Mouse (Mus musculus): ENCODE data around the gene Acnat1.
"Not testable (repeated sequence)": the region's sequence is repeated elsewhere in the genome, so short reads cannot be mapped to it uniquely, and the experiment has no call there.

The Acnat1 gene

GRCm38 (mm10) chr4:49473435-49474100 is at the start of gene Acnat1:
Gene Acnat1, minus strand, starts transcription at chr4:49473912.
- no peak for DNase-seq

GRCm38 (mm10) chr4:49522576-49522975 is 48.9 kb upstream of the Acnat1 start:
- DNase-seq, result peak; percentile 15 to 31

DNA sequence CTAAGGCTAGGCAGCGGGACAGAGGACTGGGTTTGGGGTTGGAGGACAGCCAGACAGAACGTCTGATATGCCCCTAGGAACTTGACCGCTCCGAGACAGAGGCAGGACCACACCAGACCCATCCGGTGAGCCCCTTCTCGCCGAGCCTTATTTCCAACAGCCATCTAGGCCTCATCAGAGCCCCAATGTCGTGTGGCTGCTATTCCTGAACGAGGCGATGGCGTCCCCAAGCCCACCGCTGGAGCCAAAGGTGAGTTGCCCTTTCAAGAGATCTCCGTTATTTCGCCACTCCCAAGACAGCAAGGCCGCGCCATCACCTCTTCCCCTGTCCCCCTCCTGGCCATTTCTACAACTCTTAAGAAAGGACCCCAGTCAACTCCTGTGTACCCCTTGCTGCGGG is 47.6 kb upstream of the Acnat1 start:
- DNase-seq, result no peak

- peak; percentile 89 to 93 for DNase-seq
Measured at GRCm38 (mm10) chr4:49520572-49521340, 47.0 kb upstream of the Acnat1 start, which contains the start of the genes Mrpl50 and Zfp189. Gene Mrpl50, minus strand, starts transcription at chr4:49521093. Gene Zfp189, plus strand, starts transcription at chr4:49521176.

GRCm38 (mm10) chr4:49519476-49519875 is 45.8 kb upstream of the Acnat1 start:
- no peak for DNase-seq

GRCm38 (mm10) chr4:49514441-49514840 is 40.7 kb upstream of the Acnat1 start:
- DNase-seq, result no peak

- no peak for DNase-seq
Measured at GRCm38 (mm10) chr4:49512636-49513035, 38.9 kb upstream of the Acnat1 start.

GRCm38 (mm10) chr4:49510236-49510835 is 36.6 kb upstream of the Acnat1 start:
- DNase-seq, result not testable (repeated sequence)

- DNase-seq, result no peak
Measured at GRCm38 (mm10) chr4:49509183-49509582, 35.5 kb upstream of the Acnat1 start.

GRCm38 (mm10) chr4:49506386-49506785 is 32.7 kb upstream of the Acnat1 start, which contains the start of gene Baat:
Gene Baat, minus strand, starts transcription at chr4:49506557.
- DNase-seq, result no peak

DNA sequence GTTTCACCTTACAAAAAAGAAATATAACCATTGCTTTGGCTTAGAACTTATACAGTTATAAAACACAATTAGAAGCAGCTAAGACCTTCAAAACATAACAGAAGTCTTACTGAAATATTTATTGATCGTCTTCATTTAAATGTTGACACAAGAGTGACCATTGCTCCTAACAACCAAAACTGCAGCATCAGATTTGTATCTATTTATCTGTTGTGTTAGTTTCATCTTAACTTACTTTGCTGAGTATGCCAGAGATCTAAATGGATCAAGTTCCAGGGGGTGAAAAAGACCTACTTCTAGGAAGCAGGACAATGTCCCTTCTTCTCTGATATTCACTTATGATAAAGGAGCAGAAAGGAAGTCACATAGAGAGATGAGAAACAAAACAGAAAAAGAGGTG is 29.9 kb upstream of the Acnat1 start:
- no peak for DNase-seq

DNA sequence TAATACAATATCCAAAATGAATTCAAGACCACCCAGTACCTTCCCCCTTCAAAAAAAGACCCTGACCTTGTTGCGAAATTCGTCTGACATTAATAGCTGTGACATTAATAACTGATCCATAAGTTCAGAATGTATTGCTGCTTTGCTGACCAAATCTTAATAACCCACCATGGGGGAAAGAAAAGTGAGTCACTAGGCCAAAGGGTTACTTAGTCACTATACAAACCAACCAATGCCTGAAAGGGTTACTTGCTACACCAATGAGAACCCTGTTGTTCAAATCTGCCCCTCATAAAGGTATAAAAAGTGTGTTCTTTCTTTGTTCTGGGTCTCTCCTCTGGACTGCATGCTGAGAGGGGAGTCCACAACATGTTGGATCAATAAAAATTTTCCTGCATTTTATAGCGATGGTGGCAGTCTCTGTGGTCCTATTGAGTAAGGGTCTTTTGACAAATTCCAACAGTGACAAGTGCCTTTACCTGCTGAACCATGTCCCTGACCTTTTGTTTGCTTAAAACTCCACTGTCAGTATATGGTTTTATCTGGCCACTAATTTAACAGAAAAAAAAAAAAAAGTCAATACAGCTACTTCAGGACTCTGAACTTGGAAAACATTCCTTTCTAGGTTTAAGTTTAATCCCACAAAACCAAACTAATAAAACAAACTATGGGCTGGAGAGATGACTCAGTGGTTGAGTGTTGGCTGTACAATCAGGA is 12.4 kb upstream of the Acnat1 start:
- not testable (repeated sequence) for DNase-seq

DNA sequence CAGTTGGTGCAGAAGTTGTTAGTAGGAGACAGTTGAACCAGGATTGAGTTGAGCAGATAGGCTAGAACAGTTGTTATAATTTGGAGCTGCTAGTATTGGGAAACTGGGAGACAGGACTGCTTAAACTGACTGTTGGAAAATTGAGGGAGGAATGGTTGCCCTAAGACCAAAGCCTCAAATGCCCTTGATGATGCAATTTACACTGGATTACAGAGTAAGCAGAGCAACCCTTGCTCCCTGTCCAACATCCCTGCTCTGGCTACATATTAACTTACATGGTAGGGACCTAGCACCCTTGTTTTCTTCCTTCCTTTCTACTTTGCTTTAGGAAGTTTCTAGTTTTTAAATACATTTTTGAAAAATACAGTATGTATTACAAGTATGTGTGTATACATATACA is 11.7 kb upstream of the Acnat1 start:
- no peak for DNase-seq

DNA sequence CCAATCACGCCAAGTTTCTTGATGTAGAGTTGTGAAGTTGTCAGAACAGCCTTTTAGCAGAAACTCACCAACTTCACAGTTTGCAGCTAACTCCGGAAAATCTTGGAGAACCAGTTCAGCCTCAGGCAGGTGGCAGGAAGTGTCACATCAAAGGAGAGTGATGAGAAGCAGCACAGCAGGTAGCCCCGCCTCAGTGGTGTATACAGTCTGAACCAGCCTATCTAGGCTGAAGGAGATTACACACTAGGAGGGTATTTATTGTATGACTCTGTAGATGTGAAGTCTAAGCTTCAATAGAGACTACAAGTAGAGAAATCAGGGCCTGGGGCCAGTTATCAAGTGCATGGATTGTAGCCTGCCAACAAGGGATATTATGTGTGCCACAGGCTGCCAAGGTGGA is 7.2 kb upstream of the Acnat1 start:
- no peak for DNase-seq

- no peak for DNase-seq
Measured at GRCm38 (mm10) chr4:49480104-49480760, 6.5 kb upstream of the Acnat1 start.

DNA sequence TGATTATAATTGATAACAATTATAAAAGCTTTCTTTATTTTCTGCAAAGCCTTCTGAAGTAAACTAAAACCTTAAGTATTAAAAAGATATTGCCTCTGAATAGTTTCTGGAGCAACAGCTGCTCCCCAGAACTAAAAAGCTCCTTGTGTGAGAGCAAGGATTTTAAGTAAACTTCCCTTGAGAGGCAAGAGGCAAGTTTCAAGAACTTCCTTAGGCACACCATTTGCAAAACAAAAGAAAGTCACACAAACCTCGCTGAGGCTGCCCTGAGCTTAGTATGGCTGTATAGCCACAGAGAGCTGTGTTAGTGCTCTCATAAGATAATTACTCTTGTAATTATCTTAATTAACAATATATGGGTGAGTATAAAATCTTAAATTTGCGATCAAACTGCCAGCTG is 5.3 kb upstream of the Acnat1 start:
- not testable (repeated sequence) for DNase-seq

DNA sequence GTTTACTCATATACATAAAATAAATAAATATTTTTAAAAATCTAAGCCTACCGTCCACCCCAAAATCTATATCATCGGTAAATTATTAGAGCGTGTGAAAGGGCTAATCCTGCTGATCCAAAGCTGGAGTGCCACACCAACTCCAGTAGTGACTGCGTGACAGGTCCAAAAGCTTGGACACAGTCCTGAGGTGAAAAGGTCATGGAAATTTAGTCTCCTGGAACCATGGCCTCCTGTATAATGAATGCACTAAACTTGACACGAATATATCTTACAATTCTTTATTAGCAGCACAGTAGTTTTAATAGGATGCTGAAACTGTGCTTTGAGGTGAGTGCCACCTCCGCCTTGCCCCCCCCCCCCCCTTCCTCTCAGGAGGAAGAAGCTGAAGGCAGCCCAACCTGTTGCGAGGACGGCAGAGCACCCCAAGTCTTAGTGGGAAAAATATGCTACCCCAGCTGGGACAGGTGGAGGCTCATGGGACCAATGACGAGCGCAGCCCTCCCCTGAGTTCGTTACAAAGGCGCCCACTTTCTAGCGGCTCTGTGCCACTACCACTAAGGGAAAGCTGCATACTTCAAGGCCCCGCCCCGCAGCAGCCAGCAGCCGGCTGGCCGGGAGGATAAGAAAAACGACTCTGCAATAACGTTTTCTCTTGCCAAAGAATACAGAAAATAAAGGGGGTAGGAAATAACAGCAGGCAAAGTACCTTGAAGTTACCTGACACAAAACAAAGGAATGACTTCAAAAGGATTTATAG is 4.6 kb upstream of the Acnat1 start:
- no peak for DNase-seq

- no peak for DNase-seq
Measured at GRCm38 (mm10) chr4:49474583-49474982, 871 bp upstream of the Acnat1 start.

DNA sequence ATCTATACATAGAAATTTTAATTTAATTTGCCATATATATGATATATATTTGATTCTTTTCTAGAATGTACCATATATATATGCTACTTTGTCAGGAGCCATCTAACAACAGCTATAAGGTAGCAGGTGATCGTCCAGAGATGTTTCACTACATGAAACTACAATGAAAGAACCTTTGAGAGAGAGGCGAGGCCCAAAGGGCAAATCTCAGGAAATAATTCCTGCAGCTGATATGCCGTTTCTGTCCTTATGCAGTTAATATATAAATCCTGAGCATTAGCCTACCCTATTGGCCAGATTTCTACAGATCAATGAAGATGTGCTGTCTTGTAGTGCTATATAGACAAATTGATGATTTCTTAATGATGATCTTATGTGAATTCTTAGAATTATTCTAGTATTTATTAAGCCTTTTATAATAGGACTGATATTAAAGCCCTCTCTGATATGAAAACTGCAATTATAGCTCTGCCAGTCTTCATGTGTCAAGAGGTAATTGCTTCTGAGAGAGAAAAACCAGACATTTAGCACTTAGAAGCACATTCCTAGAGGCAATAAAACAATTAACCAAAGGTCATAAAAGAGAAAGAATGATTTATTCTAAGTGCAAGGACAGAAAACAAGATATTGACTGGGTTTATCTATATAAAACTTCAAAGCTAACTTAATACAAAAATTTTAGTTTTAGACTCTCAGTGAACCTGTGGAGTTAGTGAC is 4.1 kb downstream of the Acnat1 start:
- no peak for DNase-seq

- no peak for DNase-seq
Measured at GRCm38 (mm10) chr4:49467360-49467759, 6.4 kb downstream of the Acnat1 start.

DNA sequence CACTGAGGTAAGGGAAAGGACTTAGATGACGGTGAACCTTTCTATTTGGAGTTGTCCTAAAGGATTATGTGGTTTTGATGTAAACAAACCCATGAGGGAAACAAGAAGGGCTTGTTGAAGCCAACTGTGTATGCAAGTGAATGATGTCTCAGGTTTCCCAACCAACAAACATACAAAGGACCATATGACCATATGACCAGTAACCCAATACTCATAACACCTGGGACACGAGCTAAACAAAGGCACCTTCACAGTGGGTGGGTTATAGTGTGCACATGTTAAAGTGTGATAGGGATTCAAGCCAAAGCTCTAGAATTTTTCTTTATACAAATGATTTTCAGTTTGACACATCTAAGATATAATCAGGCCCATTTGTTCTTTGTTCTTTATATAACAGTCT is 17.5 kb downstream of the Acnat1 start:
- DNase-seq, result no peak

Measured in cerebellum, postnatal 25 days (tissue).